Mouse (Mus musculus): ENCODE results near the gene Fbln2.

GRCm38 (mm10) chr6:91181320-91181719, 30.9 kb upstream of the Fbln2 start:
- TF ChIP-seq CTCF (IDR thresholded peaks at IDR 0.05): no peak
- 0 out of 2 replicates have a peak, but pooled peaks have one; percentile 31 for TF ChIP-seq POLR2A (IDR thresholded peaks at IDR 0.05; ENCODE audit: insufficient read depth, low read depth, low read length)

Measured in heart, adult 2 months (tissue).